Mouse (Mus musculus) left cerebral cortex, adult 8-10 months (tissue): Measurements from ENCODE around the gene Tma7. TPM values are rescaled to one million over a fixed set of nuclear protein-coding genes. Genes with fewer than 3 reads are reported as not detected.

ENCODE experiments used
- DNase-seq, 2 experiments: peaks; one replicate each; pipeline ENCODE4 v3.0.0; 2022; ENCODE audit warnings: low spot score in 2 of 2
- total RNA-seq, 4 experiments: library from RNA; stranded (reverse); gene quantifications; 2 replicates each; pipeline ENCODE4 v1.2.4; 2022

Tma7 gene
- total RNA-seq, 4 experiments from 2014 or later, result 291 to 329 (median 323) TPM

GRCm38 (mm10) chr9:109103250-109103649 is 20.9 kb upstream of the Tma7 start:
- no peak for DNase-seq

- no peak for DNase-seq
Measured at GRCm38 (mm10) chr9:109102541-109102940, 20.2 kb upstream of the Tma7 start.

GRCm38 (mm10) chr9:109101933-109102445 is 19.6 kb upstream of the Tma7 start:
- no peak for DNase-seq

- DNase-seq, result no peak
Measured at GRCm38 (mm10) chr9:109100307-109100928, 18.0 kb upstream of the Tma7 start.

- DNase-seq, result peak in 1 of 2 experiments; percentile 52
Measured at GRCm38 (mm10) chr9:109098969-109099368, 16.6 kb upstream of the Tma7 start.

GRCm38 (mm10) chr9:109098366-109098765 is 16.0 kb upstream of the Tma7 start:
- DNase-seq, result no peak

- peak; percentile 56 to 79 for DNase-seq
Measured at GRCm38 (mm10) chr9:109097831-109098230, 15.4 kb upstream of the Tma7 start.

GRCm38 (mm10) chr9:109097291-109097690 is 14.9 kb upstream of the Tma7 start:
- DNase-seq, result no peak

- DNase-seq, result no peak
Measured at GRCm38 (mm10) chr9:109096856-109097255, 14.5 kb upstream of the Tma7 start.

- DNase-seq, result peak in 1 of 2 experiments; percentile 21
Measured at GRCm38 (mm10) chr9:109096251-109096661, 13.9 kb upstream of the Tma7 start.

- DNase-seq, result peak; percentile 55 to 61
Measured at GRCm38 (mm10) chr9:109095137-109095982, 13.0 kb upstream of the Tma7 start, which contains the start of gene Plxnb1. Plxnb1 (plus strand) TSS chr9:109095389.

- no peak for DNase-seq
Measured at GRCm38 (mm10) chr9:109094553-109095136, 12.3 kb upstream of the Tma7 start.

GRCm38 (mm10) chr9:109093786-109094552 is 11.6 kb upstream of the Tma7 start:
- DNase-seq, result no peak

GRCm38 (mm10) chr9:109092799-109093198 is 10.4 kb upstream of the Tma7 start:
- DNase-seq, result no peak

- DNase-seq, result no peak
Measured at GRCm38 (mm10) chr9:109091802-109092201, 9.4 kb upstream of the Tma7 start.

GRCm38 (mm10) chr9:109090446-109090845 is 8.1 kb upstream of the Tma7 start:
- DNase-seq, result no peak

GRCm38 (mm10) chr9:109087987-109088386 is 5.6 kb upstream of the Tma7 start:
- DNase-seq, result peak in 1 of 2 experiments; percentile 20

GRCm38 (mm10) chr9:109084922-109085321 is 2.5 kb upstream of the Tma7 start:
- no peak for DNase-seq

- DNase-seq, result no peak
Measured at GRCm38 (mm10) chr9:109081749-109082123, 651 bp downstream of the Tma7 start.

GRCm38 (mm10) chr9:109080516-109080915 is 1.9 kb downstream of the Tma7 start:
- DNase-seq, result no peak
